Mouse (Mus musculus): ENCODE measurements around the gene Larp4b. TPM values are rescaled to one million over a fixed set of nuclear protein-coding genes. Genes with fewer than 3 reads are reported as not detected.

Larp4b gene
- polyA plus RNA-seq, 1 experiment from 2014 or later = 50.7 TPM

GRCm38 (mm10) chr13:9071008-9071407 is 22.7 kb upstream of the Larp4b start:
- H3K4me2 ChIP-seq (replicated peaks; ENCODE audit: low read depth, low read length) = no peak overlapping the region
- H3K4me1 ChIP-seq (ENCODE audit: control insufficient read depth, insufficient read depth, low read length) = no peaks in the 10 kb centered on the region
- H3K4me3 ChIP-seq (ENCODE audit: low read depth, low read length) = no peak overlapping the region
- ATAC-seq (ENCODE audit: insufficient number of reproducible peaks, insufficient read depth, low FRiP score, low read depth) = no peak
- H3K27ac ChIP-seq (ENCODE audit: low read length) = no peak overlapping the region
- H3K36me3 ChIP-seq (ENCODE audit: control insufficient read depth, insufficient read depth, low read length) = no peaks in the 10 kb centered on the region
- WGBS = 79% methylated on average over 8 of the region's 9 CpGs
- H3K9ac ChIP-seq (replicated peaks; ENCODE audit: low read depth, low read length) = no peak overlapping the region
- H3K9me3 ChIP-seq (ENCODE audit: control insufficient read depth, low read depth, low read length) = no peaks in the 10 kb centered on the region
- no peaks in the 10 kb centered on the region for H3K27me3 ChIP-seq (ENCODE audit: control insufficient read depth, insufficient read depth, low read length)

- H3K9me3 ChIP-seq (ENCODE audit: control insufficient read depth, low read depth, low read length) = no peaks in the 10 kb centered on the region
- no peak for ATAC-seq (ENCODE audit: insufficient number of reproducible peaks, insufficient read depth, low FRiP score, low read depth)
- no peak overlapping the region for H3K27ac ChIP-seq (ENCODE audit: low read length)
- no peak overlapping the region for H3K4me2 ChIP-seq (replicated peaks; ENCODE audit: low read depth, low read length)
- H3K9ac ChIP-seq (replicated peaks; ENCODE audit: low read depth, low read length) = no peak overlapping the region
- H3K4me3 ChIP-seq (ENCODE audit: low read depth, low read length) = no peak overlapping the region
- 57% methylated on average over 4 of the region's 4 CpGs for WGBS
- H3K4me1 ChIP-seq (ENCODE audit: control insufficient read depth, insufficient read depth, low read length) = no peaks in the 10 kb centered on the region
- H3K27me3 ChIP-seq (ENCODE audit: control insufficient read depth, insufficient read depth, low read length) = no peaks in the 10 kb centered on the region
- H3K36me3 ChIP-seq (ENCODE audit: control insufficient read depth, insufficient read depth, low read length) = no peaks in the 10 kb centered on the region
Measured at GRCm38 (mm10) chr13:9073818-9074217, 19.9 kb upstream of the Larp4b start.

- Histone ChIP-seq H3K27ac (ENCODE audit: low read length) (no peak overlapping the region), H3K4me3 (ENCODE audit: low read depth, low read length) (no peak overlapping the region)
- 84% methylated on average over 7 of the region's 7 CpGs for WGBS
Measured at GRCm38 (mm10) chr13:9075825-9076592, 17.7 kb upstream of the Larp4b start.

GRCm38 (mm10) chr13:9082128-9082883 is 11.4 kb upstream of the Larp4b start:
- Histone ChIP-seq H3K9me3 (ENCODE audit: control insufficient read depth, low read depth, low read length) (no peaks in the 10 kb centered on the region), H3K4me3 (ENCODE audit: low read depth, low read length) (no peak overlapping the region), H3K27me3 (ENCODE audit: control insufficient read depth, insufficient read depth, low read length) (no peaks in the 10 kb centered on the region), H3K27ac (ENCODE audit: low read length) (no peak overlapping the region), H3K4me1 (ENCODE audit: control insufficient read depth, insufficient read depth, low read length) (no peaks in the 10 kb centered on the region), H3K36me3 (ENCODE audit: control insufficient read depth, insufficient read depth, low read length) (no peaks in the 10 kb centered on the region), H3K9ac (replicated peaks; ENCODE audit: low read depth, low read length) (no peak overlapping the region), H3K4me2 (replicated peaks; ENCODE audit: low read depth, low read length) (no peak overlapping the region)
- 69% methylated on average over 14 of the region's 14 CpGs for WGBS
- ATAC-seq (ENCODE audit: insufficient number of reproducible peaks, insufficient read depth, low FRiP score, low read depth) = no peak

More at GRCm38 (mm10) chr13:9075825-9076592, 17.7 kb upstream of the Larp4b start:
- Histone ChIP-seq H3K9me3 (ENCODE audit: control insufficient read depth, low read depth, low read length) (no peaks in the 10 kb centered on the region), H3K4me2 (replicated peaks; ENCODE audit: low read depth, low read length) (no peak overlapping the region), H3K9ac (replicated peaks; ENCODE audit: low read depth, low read length) (no peak overlapping the region), H3K4me1 (ENCODE audit: control insufficient read depth, insufficient read depth, low read length) (no peaks in the 10 kb centered on the region), H3K27me3 (ENCODE audit: control insufficient read depth, insufficient read depth, low read length) (no peaks in the 10 kb centered on the region), H3K36me3 (ENCODE audit: control insufficient read depth, insufficient read depth, low read length) (no peaks in the 10 kb centered on the region)
- no peak for ATAC-seq (ENCODE audit: insufficient number of reproducible peaks, insufficient read depth, low FRiP score, low read depth)

- WGBS = under 1% methylated on average over 63 of the region's 63 CpGs
- H3K4me1 ChIP-seq (ENCODE audit: control insufficient read depth, insufficient read depth, low read length) = peaks cover 9% of the 10 kb centered on the region; the same call in 1 of the 2 replicates
Measured at GRCm38 (mm10) chr13:9094186-9094980, 702 bp downstream of the Larp4b start.

GRCm38 (mm10) chr13:9099289-9099688 is 5.6 kb downstream of the Larp4b start:
- ATAC-seq (ENCODE audit: insufficient number of reproducible peaks, insufficient read depth, low FRiP score, low read depth) = no peak
- no peaks in the 10 kb centered on the region for H3K36me3 ChIP-seq (ENCODE audit: control insufficient read depth, insufficient read depth, low read length)
- no peak overlapping the region for H3K9ac ChIP-seq (replicated peaks; ENCODE audit: low read depth, low read length)
- H3K4me3 ChIP-seq (ENCODE audit: low read depth, low read length) = no peak overlapping the region
- no peak overlapping the region for H3K4me2 ChIP-seq (replicated peaks; ENCODE audit: low read depth, low read length)
- peaks cover 9% of the 10 kb centered on the region; the same call in 1 of the 2 replicates for H3K4me1 ChIP-seq (ENCODE audit: control insufficient read depth, insufficient read depth, low read length)
- no peaks in the 10 kb centered on the region for H3K27me3 ChIP-seq (ENCODE audit: control insufficient read depth, insufficient read depth, low read length)
- H3K9me3 ChIP-seq (ENCODE audit: control insufficient read depth, low read depth, low read length) = no peaks in the 10 kb centered on the region
- no peak overlapping the region for H3K27ac ChIP-seq (ENCODE audit: low read length)
- WGBS = 75% methylated on average over 5 of the region's 5 CpGs

More at GRCm38 (mm10) chr13:9094186-9094980, 702 bp downstream of the Larp4b start:
- H3K9me3 ChIP-seq (ENCODE audit: control insufficient read depth, low read depth, low read length) = no peaks in the 10 kb centered on the region
- H3K9ac ChIP-seq (replicated peaks; ENCODE audit: low read depth, low read length) = peak overlapping the region; percentile 96
- no peaks in the 10 kb centered on the region for H3K36me3 ChIP-seq (ENCODE audit: control insufficient read depth, insufficient read depth, low read length)
- peak overlapping the region; percentile 98 for H3K27ac ChIP-seq (ENCODE audit: low read length)
- H3K27me3 ChIP-seq (ENCODE audit: control insufficient read depth, insufficient read depth, low read length) = no peaks in the 10 kb centered on the region
- ATAC-seq (ENCODE audit: insufficient number of reproducible peaks, insufficient read depth, low FRiP score, low read depth) = peak; percentile 57
- H3K4me2 ChIP-seq (replicated peaks; ENCODE audit: low read depth, low read length) = peak overlapping the region; percentile 61
- H3K4me3 ChIP-seq (ENCODE audit: low read depth, low read length) = peak overlapping the region; percentile 99

- Histone ChIP-seq H3K27me3 (ENCODE audit: control insufficient read depth, insufficient read depth, low read length) (no peaks in the 10 kb centered on the region), H3K36me3 (ENCODE audit: control insufficient read depth, insufficient read depth, low read length) (no peaks in the 10 kb centered on the region), H3K4me1 (ENCODE audit: control insufficient read depth, insufficient read depth, low read length) (peaks cover 8% of the 10 kb centered on the region; the same call in 1 of the 2 replicates), H3K9me3 (ENCODE audit: control insufficient read depth, low read depth, low read length) (no peaks in the 10 kb centered on the region), H3K4me3 (ENCODE audit: low read depth, low read length) (no peak overlapping the region), H3K4me2 (replicated peaks; ENCODE audit: low read depth, low read length) (no peak overlapping the region), H3K9ac (replicated peaks; ENCODE audit: low read depth, low read length) (no peak overlapping the region), H3K27ac (ENCODE audit: low read length) (no peak overlapping the region)
- ATAC-seq (ENCODE audit: insufficient number of reproducible peaks, insufficient read depth, low FRiP score, low read depth) = peak; percentile 76
- WGBS = 76% methylated on average over 2 of the region's 2 CpGs
Measured at GRCm38 (mm10) chr13:9100517-9100916, 6.8 kb downstream of the Larp4b start.

GRCm38 (mm10) chr13:9106246-9106645 is 12.6 kb downstream of the Larp4b start:
- ATAC-seq (ENCODE audit: insufficient number of reproducible peaks, insufficient read depth, low FRiP score, low read depth) = no peak
- Histone ChIP-seq H3K4me1 (ENCODE audit: control insufficient read depth, insufficient read depth, low read length) (no peaks in the 10 kb centered on the region), H3K27ac (ENCODE audit: low read length) (no peak overlapping the region), H3K36me3 (ENCODE audit: control insufficient read depth, insufficient read depth, low read length) (no peaks in the 10 kb centered on the region; the same call in 1 of the 2 replicates), H3K9me3 (ENCODE audit: control insufficient read depth, low read depth, low read length) (no peaks in the 10 kb centered on the region), H3K4me2 (replicated peaks; ENCODE audit: low read depth, low read length) (no peak overlapping the region), H3K4me3 (ENCODE audit: low read depth, low read length) (no peak overlapping the region), H3K9ac (replicated peaks; ENCODE audit: low read depth, low read length) (no peak overlapping the region), H3K27me3 (ENCODE audit: control insufficient read depth, insufficient read depth, low read length) (no peaks in the 10 kb centered on the region)
- 71% methylated on average over 5 of the region's 5 CpGs for WGBS
